Mouse (Mus musculus) limb, embryonic 15.5 days (tissue): ENCODE measurements around the gene Fam196a. TPM values are rescaled to one million over a fixed set of nuclear protein-coding genes. Genes with fewer than 3 reads are reported as not detected.

Source experiments
- ATAC-seq: fragments of 200-750 bp; cut with Nextera tagmentation; 2 replicates; pipeline ENCODE4 v1.8.0; 2017; ENCODE audit warnings: low read depth, moderate TSS enrichment; ENCODE audit not compliant: insufficient number of reproducible peaks, low FRiP score, low TSS enrichment
- H3K27ac ChIP-seq: fragments of 300-500 bp; sonication (generic); 2 replicates; pipeline ENCODE4 v1.5.1; 2015; ENCODE audit warnings: moderate library complexity, mild to moderate bottlenecking, inconsistent platforms
- H3K27me3 ChIP-seq: fragments of 300-500 bp; sonication (generic); 2 replicates; pipeline ENCODE4 v1.6.1; 2015; ENCODE audit warnings: inconsistent platforms
- H3K36me3 ChIP-seq: fragments of 300-500 bp; sonication (generic); 2 replicates; pipeline ENCODE4 v1.6.1; 2015; ENCODE audit warnings: inconsistent platforms
- H3K4me1 ChIP-seq: fragments of 300-500 bp; sonication (generic); 2 replicates; pipeline ENCODE4 v1.6.1; 2015; ENCODE audit warnings: inconsistent platforms
- H3K4me2 ChIP-seq: fragments of 300-500 bp; sonication (generic); 2 replicates; pipeline ENCODE4 v1.6.1; 2015; ENCODE audit warnings: mild to moderate bottlenecking, inconsistent platforms
- H3K4me3 ChIP-seq: fragments of 300-500 bp; sonication (generic); 2 replicates; pipeline ENCODE4 v1.5.1; 2015; ENCODE audit warnings: mild to moderate bottlenecking, inconsistent platforms
- H3K9ac ChIP-seq: fragments of 300-500 bp; sonication (generic); 2 replicates; pipeline ENCODE4 v1.6.1; 2015; ENCODE audit warnings: inconsistent platforms
- H3K9me3 ChIP-seq: fragments of 300-500 bp; sonication (generic); 2 replicates; pipeline ENCODE4 v1.6.1; 2016; ENCODE audit warnings: inconsistent platforms
- WGBS: fragments of 180-500 bp; shearing (Covaris S2); methylation state at CpG from one replicate; pipeline ENCODE4 v1.1.7; 2015; 5-methylcytosine and 5-hydroxymethylcytosine counted together
- polyA plus RNA-seq: library from polyadenylated mRNA; unstranded; fragments of >200 nt; fragmentation: Nextera tagmentation; extraction: Ambion mirVana; gene quantifications from 2 replicates; pipeline ENCODE4 v1.2.1, GENCODE M21; 2015

The Fam196a gene
- polyA plus RNA-seq, 1 experiment from 2014 or later = 2.6 TPM

DNA sequence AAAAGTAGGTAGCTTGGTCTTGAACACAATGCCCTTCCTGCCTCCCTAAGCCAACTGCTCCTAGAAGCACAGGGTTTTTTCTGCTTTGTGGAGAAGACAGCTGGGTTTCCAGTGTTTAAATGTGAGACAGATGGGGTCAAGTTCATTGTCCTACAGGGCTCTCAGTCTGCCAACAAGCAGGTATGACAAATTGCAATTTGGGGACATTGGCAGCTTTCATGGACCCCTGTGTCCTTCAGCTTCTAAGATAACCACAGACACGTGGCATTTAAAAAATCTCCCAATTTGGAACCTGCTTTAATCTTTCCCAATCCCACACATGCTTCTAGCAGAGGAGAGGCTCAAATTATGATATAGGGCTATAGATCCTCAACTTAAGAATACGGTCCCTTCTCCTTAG is 43.6 kb downstream of the Fam196a start:
- Histone ChIP-seq H3K9me3 (no peaks in the 10 kb centered on the region), H3K9ac (no peak overlapping the region), H3K4me1 (no peaks in the 10 kb centered on the region; the same call in 1 of the 2 replicates), H3K27me3 (no peaks in the 10 kb centered on the region), H3K4me3 (no peak overlapping the region), H3K27ac (no peak overlapping the region), H3K4me2 (no peak overlapping the region), H3K36me3 (peaks cover 14% of the 10 kb centered on the region; the same call in 1 of the 2 replicates)
- WGBS = 79% methylated on average over 2 of the region's 2 CpGs
- no peak for ATAC-seq

DNA sequence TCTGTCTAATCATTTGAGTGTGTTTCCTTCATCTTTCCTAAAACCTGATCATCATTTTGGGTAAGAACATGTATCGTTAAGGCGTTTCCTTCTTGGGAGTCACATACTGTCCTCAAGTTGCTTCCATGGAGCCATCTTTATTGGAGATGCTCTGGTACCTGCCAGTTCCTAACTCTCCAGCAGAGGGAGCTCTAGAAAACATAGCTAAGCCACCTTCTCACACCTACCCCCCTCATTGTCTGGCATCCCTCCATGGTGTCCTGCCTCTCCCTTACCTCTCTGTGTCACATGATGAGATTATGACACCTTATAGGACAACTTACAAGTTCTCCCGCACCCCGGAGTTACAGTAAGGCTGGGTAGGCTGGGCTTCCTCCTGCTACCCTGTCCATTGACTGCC is 45.3 kb downstream of the Fam196a start:
- 92% methylated on average over 4 of the region's 4 CpGs for WGBS
- no peak overlapping the region for H3K4me3 ChIP-seq
- H3K9ac ChIP-seq = no peak overlapping the region
- no peak overlapping the region for H3K4me2 ChIP-seq
- H3K36me3 ChIP-seq = peaks cover 14% of the 10 kb centered on the region; the same call in 1 of the 2 replicates
- H3K9me3 ChIP-seq = no peaks in the 10 kb centered on the region
- no peak for ATAC-seq
- no peak overlapping the region for H3K27ac ChIP-seq
- no peaks in the 10 kb centered on the region for H3K27me3 ChIP-seq
- H3K4me1 ChIP-seq = no peaks in the 10 kb centered on the region; the same call in 1 of the 2 replicates

GRCm38 (mm10) chr7:134892449-134892871 is 45.8 kb downstream of the Fam196a start:
- H3K36me3 ChIP-seq = peaks cover 13% of the 10 kb centered on the region; the same call in 1 of the 2 replicates
- no peak overlapping the region for H3K9ac ChIP-seq
- no peak for ATAC-seq
- H3K27ac ChIP-seq = no peak overlapping the region
- no peak overlapping the region for H3K4me3 ChIP-seq
- no peaks in the 10 kb centered on the region; the same call in 1 of the 2 replicates for H3K4me1 ChIP-seq
- 98% methylated on average over 13 of the region's 13 CpGs for WGBS
- H3K27me3 ChIP-seq = no peaks in the 10 kb centered on the region
- no peak overlapping the region for H3K4me2 ChIP-seq
- H3K9me3 ChIP-seq = no peaks in the 10 kb centered on the region

DNA sequence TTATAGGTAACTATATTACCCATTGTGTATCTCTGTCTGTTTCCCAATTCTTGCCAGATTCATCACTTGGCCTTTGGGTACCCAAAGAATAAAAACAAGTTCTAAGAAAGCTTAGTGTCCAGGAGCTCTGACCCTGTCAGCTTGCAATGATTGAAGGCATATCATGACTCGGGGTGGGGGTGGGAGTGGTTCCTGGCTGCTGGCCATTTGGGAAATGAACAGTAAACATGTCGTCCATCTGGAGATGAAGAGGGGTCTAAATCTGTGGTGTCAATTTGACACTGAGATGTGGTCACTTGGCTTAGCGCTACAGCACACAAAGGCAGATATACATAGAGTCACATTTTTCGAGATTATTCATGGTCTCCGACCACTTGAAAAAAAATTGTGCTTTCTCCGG is 54.7 kb downstream of the Fam196a start:
- Histone ChIP-seq H3K27ac (no peak overlapping the region), H3K9me3 (no peaks in the 10 kb centered on the region), H3K9ac (no peak overlapping the region), H3K4me2 (no peak overlapping the region), H3K4me3 (no peak overlapping the region), H3K27me3 (no peaks in the 10 kb centered on the region), H3K4me1 (no peaks in the 10 kb centered on the region), H3K36me3 (0 out of 2 replicates have a peak, but pooled peaks cover 7% of the 10 kb centered on the region)
- 76% methylated on average over 6 of the region's 6 CpGs for WGBS
- ATAC-seq = no peak

GRCm38 (mm10) chr7:134880431-134880830 is 57.8 kb downstream of the Fam196a start:
- Histone ChIP-seq H3K9me3 (no peaks in the 10 kb centered on the region), H3K27me3 (no peaks in the 10 kb centered on the region), H3K9ac (no peak overlapping the region), H3K27ac (no peak overlapping the region), H3K4me2 (no peak overlapping the region), H3K4me1 (no peaks in the 10 kb centered on the region), H3K36me3 (peaks cover 18% of the 10 kb centered on the region; the same call in 1 of the 2 replicates), H3K4me3 (no peak overlapping the region)
- ATAC-seq = no peak
- 81% methylated on average over 6 of the region's 6 CpGs for WGBS

DNA sequence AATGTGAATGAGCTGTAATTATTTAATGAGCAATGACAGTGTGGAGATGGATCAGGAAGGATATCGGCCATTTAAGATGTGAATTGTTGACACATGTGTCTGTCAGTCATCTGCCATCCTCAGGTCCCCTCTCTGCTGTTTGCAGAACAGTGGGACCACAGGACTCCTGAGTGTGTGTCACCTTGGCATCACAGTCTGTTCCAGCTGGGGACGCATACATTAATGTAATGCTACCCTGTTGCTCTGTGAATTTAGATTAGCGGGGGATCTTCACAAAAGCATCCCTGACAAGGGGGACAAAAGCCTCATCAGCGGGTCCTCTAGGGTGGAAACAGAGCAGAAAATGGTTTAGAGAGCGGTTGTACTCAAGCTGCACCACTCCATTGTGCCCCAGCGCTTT is 59.2 kb downstream of the Fam196a start:
- Histone ChIP-seq H3K4me1 (no peaks in the 10 kb centered on the region), H3K9me3 (no peaks in the 10 kb centered on the region), H3K9ac (no peak overlapping the region), H3K36me3 (peaks cover 23% of the 10 kb centered on the region; the same call in 1 of the 2 replicates), H3K27ac (no peak overlapping the region), H3K4me3 (no peak overlapping the region), H3K4me2 (no peak overlapping the region), H3K27me3 (no peaks in the 10 kb centered on the region)
- ATAC-seq = no peak
- 87% methylated on average over 6 of the region's 6 CpGs for WGBS

- Histone ChIP-seq H3K27me3 (no peaks in the 10 kb centered on the region), H3K9me3 (no peaks in the 10 kb centered on the region), H3K4me3 (no peak overlapping the region), H3K4me1 (no peaks in the 10 kb centered on the region), H3K36me3 (peaks cover 21% of the 10 kb centered on the region), H3K9ac (no peak overlapping the region), H3K4me2 (no peak overlapping the region), H3K27ac (no peak overlapping the region)
- 80% methylated on average over 7 of the region's 7 CpGs for WGBS
- no peak for ATAC-seq
These were observed 65.2 kb downstream of the Fam196a start for GRCm38 (mm10) chr7:134872981-134873380.

GRCm38 (mm10) chr7:134872511-134872910 is 65.7 kb downstream of the Fam196a start:
- Histone ChIP-seq H3K4me2 (no peak overlapping the region), H3K27ac (no peak overlapping the region), H3K9ac (no peak overlapping the region), H3K4me3 (no peak overlapping the region), H3K9me3 (no peaks in the 10 kb centered on the region), H3K27me3 (no peaks in the 10 kb centered on the region), H3K4me1 (no peaks in the 10 kb centered on the region), H3K36me3 (peaks cover 17% of the 10 kb centered on the region)
- no peak for ATAC-seq
- WGBS = 79% methylated on average over 3 of the region's 3 CpGs

- no peak for ATAC-seq
- WGBS = 69% methylated on average over 2 of the region's 2 CpGs
These were observed 74.1 kb downstream of the Fam196a start for GRCm38 (mm10) chr7:134864175-134864574.

DNA sequence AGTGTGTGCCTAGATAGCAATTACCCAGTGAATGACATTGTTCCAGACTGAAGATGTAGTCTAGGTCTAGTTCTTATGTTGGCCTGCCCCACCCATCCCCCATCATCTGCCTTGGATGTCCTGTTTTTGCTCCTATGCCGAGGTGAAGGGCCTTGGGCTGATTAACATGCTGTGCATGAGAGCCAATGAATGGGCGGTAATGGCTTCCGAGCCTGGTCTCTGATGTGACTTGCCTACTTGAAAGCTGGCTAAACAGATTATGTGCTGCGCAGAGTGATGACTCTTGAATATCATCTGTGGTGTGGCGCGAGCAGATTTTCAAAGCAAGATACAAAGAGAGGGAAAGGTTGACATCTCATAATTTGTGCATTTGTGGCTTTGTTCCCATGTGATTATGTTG is 76.2 kb downstream of the Fam196a start:
- H3K27ac ChIP-seq = no peak overlapping the region
- no peak for ATAC-seq
- H3K9ac ChIP-seq = no peak overlapping the region
- no peaks in the 10 kb centered on the region for H3K4me1 ChIP-seq
- WGBS = 84% methylated on average over 6 of the region's 6 CpGs
- H3K9me3 ChIP-seq = no peaks in the 10 kb centered on the region
- no peak overlapping the region for H3K4me3 ChIP-seq
- no peaks in the 10 kb centered on the region for H3K27me3 ChIP-seq
- peaks cover 18% of the 10 kb centered on the region; the same call in 1 of the 2 replicates for H3K36me3 ChIP-seq
- H3K4me2 ChIP-seq = no peak overlapping the region

More at GRCm38 (mm10) chr7:134864175-134864574, 74.1 kb downstream of the Fam196a start:
- H3K9me3 ChIP-seq = no peaks in the 10 kb centered on the region
- no peaks in the 10 kb centered on the region for H3K4me1 ChIP-seq
- H3K9ac ChIP-seq = no peak overlapping the region
- H3K27ac ChIP-seq = no peak overlapping the region
- peaks cover 15% of the 10 kb centered on the region; the same call in 1 of the 2 replicates for H3K36me3 ChIP-seq
- no peak overlapping the region for H3K4me3 ChIP-seq
- H3K4me2 ChIP-seq = no peak overlapping the region
- no peaks in the 10 kb centered on the region for H3K27me3 ChIP-seq

GRCm38 (mm10) chr7:134842751-134843150 is 95.5 kb downstream of the Fam196a start:
- H3K36me3 ChIP-seq = peaks cover 3% of the 10 kb centered on the region; the same call in 1 of the 2 replicates
- H3K4me1 ChIP-seq = no peaks in the 10 kb centered on the region
- WGBS = 85% methylated on average over 4 of the region's 4 CpGs
- H3K9me3 ChIP-seq = no peaks in the 10 kb centered on the region
- H3K4me3 ChIP-seq = no peak overlapping the region
- ATAC-seq = no peak
- H3K27me3 ChIP-seq = no peaks in the 10 kb centered on the region
- no peak overlapping the region for H3K4me2 ChIP-seq
- no peak overlapping the region for H3K9ac ChIP-seq
- H3K27ac ChIP-seq = no peak overlapping the region

GRCm38 (mm10) chr7:134840066-134840465 is 98.2 kb downstream of the Fam196a start:
- Histone ChIP-seq H3K9me3 (no peaks in the 10 kb centered on the region), H3K4me2 (no peak overlapping the region), H3K27me3 (no peaks in the 10 kb centered on the region), H3K36me3 (peaks cover 3% of the 10 kb centered on the region; the same call in 1 of the 2 replicates), H3K4me3 (no peak overlapping the region), H3K4me1 (no peaks in the 10 kb centered on the region), H3K27ac (no peak overlapping the region), H3K9ac (no peak overlapping the region)
- no peak for ATAC-seq
- WGBS = 96% methylated on average over 2 of the region's 2 CpGs
